Mouse (Mus musculus) frontal cortex, postnatal 36 days (tissue): Measurements from ENCODE around the gene Dnah1.
A peak's percentile ranks its signal among the peaks of the same experiment; 100 is the strongest.

ENCODE experiments used
- DNase-seq, 2 experiments: peaks; one replicate each; pipeline ENCODE4 v3.0.0; 2022; ENCODE audit warnings: low spot score in 2 of 2

Gene Dnah1

GRCm38 (mm10) chr14:31319546-31319945, 4.2 kb downstream of the Dnah1 start:
- no peak for DNase-seq

- no peak for DNase-seq
Observed at GRCm38 (mm10) chr14:31317754-31318153, 5.9 kb downstream of the Dnah1 start.

GRCm38 (mm10) chr14:31316613-31317012, 7.1 kb downstream of the Dnah1 start:
- no peak for DNase-seq

- no peak for DNase-seq
Observed at GRCm38 (mm10) chr14:31313192-31313591, 10.5 kb downstream of the Dnah1 start.

GRCm38 (mm10) chr14:31285728-31286127, 38.0 kb downstream of the Dnah1 start:
- DNase-seq, result no peak

- peak; percentile 78 to 83 for DNase-seq
Observed at GRCm38 (mm10) chr14:31272164-31272563, 51.5 kb downstream of the Dnah1 start.

GRCm38 (mm10) chr14:31271121-31271520, 52.6 kb downstream of the Dnah1 start:
- no peak for DNase-seq

- peak; percentile 34 to 38 for DNase-seq
Observed at GRCm38 (mm10) chr14:31269456-31270100, 54.1 kb downstream of the Dnah1 start.

- DNase-seq, result peak; percentile 66 to 79
Observed at GRCm38 (mm10) chr14:31268301-31269001, 55.2 kb downstream of the Dnah1 start.

- peak; percentile 39 to 51 for DNase-seq
Observed at GRCm38 (mm10) chr14:31267649-31268048, 56.0 kb downstream of the Dnah1 start.

GRCm38 (mm10) chr14:31260932-31261331, 62.8 kb downstream of the Dnah1 start:
- no peak for DNase-seq

GRCm38 (mm10) chr14:31260374-31260773, 63.3 kb downstream of the Dnah1 start:
- no peak for DNase-seq

GRCm38 (mm10) chr14:31258476-31259050, 65.1 kb downstream of the Dnah1 start:
- DNase-seq, result no peak

GRCm38 (mm10) chr14:31252091-31252490, 71.6 kb downstream of the Dnah1 start:
- no peak for DNase-seq

GRCm38 (mm10) chr14:31251626-31252025, 72.1 kb downstream of the Dnah1 start:
- DNase-seq, result no peak

GRCm38 (mm10) chr14:31251084-31251604, 72.6 kb downstream of the Dnah1 start, which contains the start of the genes Phf7 and Bap1:
Gene Phf7, minus strand, starts transcription at chr14:31251317.
Gene Bap1, plus strand, starts transcription at chr14:31251450.
- peak; percentile 97 for DNase-seq

- DNase-seq, result no peak
Observed at GRCm38 (mm10) chr14:31250222-31251083, 73.2 kb downstream of the Dnah1 start.

GRCm38 (mm10) chr14:31248396-31248795, 75.3 kb downstream of the Dnah1 start:
- DNase-seq, result no peak

- DNase-seq, result no peak
Observed at GRCm38 (mm10) chr14:31245946-31246345, 77.8 kb downstream of the Dnah1 start.

- DNase-seq, result no peak
Observed at GRCm38 (mm10) chr14:31244777-31245176, 78.9 kb downstream of the Dnah1 start.

- no peak for DNase-seq
Observed at GRCm38 (mm10) chr14:31240528-31240927, 83.2 kb downstream of the Dnah1 start.
